Mouse (Mus musculus): ENCODE results near the gene Plppr2. TPM values are rescaled to one million over a fixed set of nuclear protein-coding genes. Genes with fewer than 3 reads are reported as not detected.

Gene Plppr2
- total RNA-seq, 1 experiment = 2.0 TPM

- no peak for DNase-seq (ENCODE audit: low read depth, low spot score)
- no peak overlapping the region for H3K4me3 ChIP-seq (ENCODE audit: insufficient read depth in 1 of 2, low read depth in 1 of 2, low read length in 2 of 2, poor library complexity in 1 of 2, severe bottlenecking in 1 of 2)
- H3K27ac ChIP-seq (ENCODE audit: insufficient read depth, low read depth, low read length, poor library complexity, severe bottlenecking) = no peak overlapping the region
- in situ Hi-C loops (cut with MboI; ENCODE audit: low sequenced_read_pairs in 2 of 2, unreplicated experiment in 2 of 2) = loop anchor here in 1 of 2 experiments (5.0 to 10.0 kb wide), 2 partner anchors 70 to 167 kb away; no protein-coding TSS in a partner anchor
- H3K9me3 ChIP-seq (ENCODE audit: control insufficient read depth, insufficient read depth, low read depth, low read length) = no peaks in the 10 kb centered on the region
- H3K9ac ChIP-seq (ENCODE audit: insufficient read depth, low read depth, low read length, poor library complexity, severe bottlenecking) = no peak overlapping the region
- no peak for TF ChIP-seq HCFC1 (IDR thresholded peaks at IDR 0.05; ENCODE audit: borderline replicate concordance, insufficient read depth, low read length)
- TF ChIP-seq MAFK (IDR thresholded peaks at IDR 0.05; ENCODE audit: insufficient read depth, low read depth, low read length) = no peak
- no peak for TF ChIP-seq ZC3H11A (IDR thresholded peaks at IDR 0.05; ENCODE audit: borderline replicate concordance, low read depth, low read length)
- TF ChIP-seq ZNF384 (IDR thresholded peaks at IDR 0.05; ENCODE audit: low read depth, low read length) = no peak
- TF ChIP-seq CHD2 (IDR thresholded peaks at IDR 0.05; ENCODE audit: low read depth, low read length) = no peak
- peaks cover 0 to 12% of the 10 kb centered on the region in 2 experiments; a peak in 2 of 4 replicates for H3K4me1 ChIP-seq (ENCODE audit: control insufficient read depth in 2 of 2, insufficient read depth in 2 of 2, low read length in 2 of 2, poor library complexity in 1 of 2)
- H3K36me3 ChIP-seq (ENCODE audit: control insufficient read depth, insufficient read depth, low read length, poor library complexity, severe bottlenecking) = no peaks in the 10 kb centered on the region
Observed at GRCm38 (mm10) chr9:21977331-21977730, 40.5 kb downstream of the Plppr2 start.

GRCm38 (mm10) chr9:21977972-21978371 lies 41.1 kb downstream of the Plppr2 start:
- in situ Hi-C loops (cut with MboI; ENCODE audit: low sequenced_read_pairs in 2 of 2, unreplicated experiment in 2 of 2) = loop anchor here in 1 of 2 experiments (5.0 to 10.0 kb wide), 2 partner anchors 69 to 167 kb away; no protein-coding TSS in a partner anchor
- Histone ChIP-seq H3K9me3 (ENCODE audit: control insufficient read depth, insufficient read depth, low read depth, low read length) (no peaks in the 10 kb centered on the region), H3K9ac (ENCODE audit: insufficient read depth, low read depth, low read length, poor library complexity, severe bottlenecking) (no peak overlapping the region), H3K36me3 (ENCODE audit: control insufficient read depth, insufficient read depth, low read length, poor library complexity, severe bottlenecking) (no peaks in the 10 kb centered on the region), H3K4me3 (ENCODE audit: insufficient read depth in 1 of 2, low read depth in 1 of 2, low read length in 2 of 2, poor library complexity in 1 of 2, severe bottlenecking in 1 of 2) (no peak overlapping the region), H3K27ac (ENCODE audit: insufficient read depth, low read depth, low read length, poor library complexity, severe bottlenecking) (no peak overlapping the region), H3K4me1 (ENCODE audit: control insufficient read depth in 2 of 2, insufficient read depth in 2 of 2, low read length in 2 of 2, poor library complexity in 1 of 2) (peaks cover 0 to 12% of the 10 kb centered on the region in 2 experiments; a peak in 2 of 4 replicates)
- TF ChIP-seq ZC3H11A (IDR thresholded peaks at IDR 0.05; ENCODE audit: borderline replicate concordance, low read depth, low read length) = peak; percentile 67; the same call in 1 of the 2 replicates
- TF ChIP-seq ZNF384 (IDR thresholded peaks at IDR 0.05; ENCODE audit: low read depth, low read length) = no peak
- no peak for DNase-seq (ENCODE audit: low read depth, low spot score)

- H3K9ac ChIP-seq (ENCODE audit: insufficient read depth, low read depth, low read length, poor library complexity, severe bottlenecking) = no peak overlapping the region
- H3K4me1 ChIP-seq (ENCODE audit: control insufficient read depth in 2 of 2, insufficient read depth in 2 of 2, low read length in 2 of 2, poor library complexity in 1 of 2) = peaks cover 0 to 12% of the 10 kb centered on the region in 2 experiments; a peak in 2 of 4 replicates
- no peaks in the 10 kb centered on the region for H3K9me3 ChIP-seq (ENCODE audit: control insufficient read depth, insufficient read depth, low read depth, low read length)
- TF ChIP-seq ZNF384 (IDR thresholded peaks at IDR 0.05; ENCODE audit: low read depth, low read length) (0 out of 2 replicates have a peak, but pooled peaks have one; percentile 28), MAFK (IDR thresholded peaks at IDR 0.05; ENCODE audit: insufficient read depth, low read depth, low read length) (no peak)
- no peak overlapping the region for H3K4me3 ChIP-seq (ENCODE audit: insufficient read depth in 1 of 2, low read depth in 1 of 2, low read length in 2 of 2, poor library complexity in 1 of 2, severe bottlenecking in 1 of 2)
- in situ Hi-C loops (cut with MboI; ENCODE audit: low sequenced_read_pairs in 2 of 2, unreplicated experiment in 2 of 2) = loop anchor here in 1 of 2 experiments (5.0 to 10.0 kb wide), 2 partner anchors 69 to 166 kb away; no protein-coding TSS in a partner anchor
- no peak overlapping the region for H3K27ac ChIP-seq (ENCODE audit: insufficient read depth, low read depth, low read length, poor library complexity, severe bottlenecking)
- H3K36me3 ChIP-seq (ENCODE audit: control insufficient read depth, insufficient read depth, low read length, poor library complexity, severe bottlenecking) = no peaks in the 10 kb centered on the region
- no peak for DNase-seq (ENCODE audit: low read depth, low spot score)
Observed at GRCm38 (mm10) chr9:21978398-21979128, 41.7 kb downstream of the Plppr2 start.

GRCm38 (mm10) chr9:21983911-21984310 lies 47.1 kb downstream of the Plppr2 start:
- no peak for DNase-seq (ENCODE audit: low read depth, low spot score)
- H3K4me3 ChIP-seq (ENCODE audit: insufficient read depth in 1 of 2, low read depth in 1 of 2, low read length in 2 of 2, poor library complexity in 1 of 2, severe bottlenecking in 1 of 2) = no peak overlapping the region
- no peak overlapping the region for H3K27ac ChIP-seq (ENCODE audit: insufficient read depth, low read depth, low read length, poor library complexity, severe bottlenecking)
- in situ Hi-C loops (cut with MboI; ENCODE audit: low sequenced_read_pairs in 2 of 2, unreplicated experiment in 2 of 2) = no loop called here
- TF ChIP-seq CHD2 (IDR thresholded peaks at IDR 0.05; ENCODE audit: low read depth, low read length) = no peak
- TF ChIP-seq ZNF384 (IDR thresholded peaks at IDR 0.05; ENCODE audit: low read depth, low read length) = no peak
- TF ChIP-seq HCFC1 (IDR thresholded peaks at IDR 0.05; ENCODE audit: borderline replicate concordance, insufficient read depth, low read length) = no peak
- no peak for TF ChIP-seq ZC3H11A (IDR thresholded peaks at IDR 0.05; ENCODE audit: borderline replicate concordance, low read depth, low read length)
- no peak for TF ChIP-seq MAFK (IDR thresholded peaks at IDR 0.05; ENCODE audit: insufficient read depth, low read depth, low read length)
- peaks cover 0 to 12% of the 10 kb centered on the region in 2 experiments; a peak in 2 of 4 replicates for H3K4me1 ChIP-seq (ENCODE audit: control insufficient read depth in 2 of 2, insufficient read depth in 2 of 2, low read length in 2 of 2, poor library complexity in 1 of 2)
- no peaks in the 10 kb centered on the region for H3K36me3 ChIP-seq (ENCODE audit: control insufficient read depth, insufficient read depth, low read length, poor library complexity, severe bottlenecking)
- H3K9me3 ChIP-seq (ENCODE audit: control insufficient read depth, insufficient read depth, low read depth, low read length) = no peaks in the 10 kb centered on the region
- H3K9ac ChIP-seq (ENCODE audit: insufficient read depth, low read depth, low read length, poor library complexity, severe bottlenecking) = no peak overlapping the region

Data from ES-E14 (cell line).